Mouse (Mus musculus): ENCODE data around the gene Cysrt1.
A peak's percentile ranks its signal among the peaks of the same experiment; 100 is the strongest.

The Cysrt1 gene

GRCm38 (mm10) chr2:25242101-25242506, at the start of gene Cysrt1, which contains the start of gene Rnf208:
Gene Cysrt1, minus strand, starts transcription at chr2:25242452.
Gene Rnf208, plus strand, starts transcription at chr2:25242255.
- no peak for DNase-seq

- no peak for DNase-seq
These were observed 49.2 kb upstream of the Cysrt1 start for GRCm38 (mm10) chr2:25291184-25292053.

- DNase-seq: no peak
These were observed 48.5 kb upstream of the Cysrt1 start for GRCm38 (mm10) chr2:25290816-25291130.

- no peak for DNase-seq
These were observed 48.0 kb upstream of the Cysrt1 start for GRCm38 (mm10) chr2:25290101-25290815.

- DNase-seq: peak; percentile 69 to 73
These were observed 47.4 kb upstream of the Cysrt1 start, which contains the start of gene Lrrc26 for GRCm38 (mm10) chr2:25289651-25290050. Gene Lrrc26, plus strand, starts transcription at chr2:25289915.

GRCm38 (mm10) chr2:25288734-25289345, 46.6 kb upstream of the Cysrt1 start:
- no peak for DNase-seq

- no peak for DNase-seq
These were observed 45.8 kb upstream of the Cysrt1 start, which contains the start of gene Tmem210 for GRCm38 (mm10) chr2:25287927-25288649. Gene Tmem210, plus strand, starts transcription at chr2:25288145.

- peak; percentile 44 to 55 for DNase-seq
These were observed 44.8 kb upstream of the Cysrt1 start for GRCm38 (mm10) chr2:25286837-25287636.

GRCm38 (mm10) chr2:25286314-25286713, 44.1 kb upstream of the Cysrt1 start:
- no peak for DNase-seq

- DNase-seq: no peak
These were observed 43.3 kb upstream of the Cysrt1 start for GRCm38 (mm10) chr2:25285551-25285950.

GRCm38 (mm10) chr2:25278928-25279882, 37.0 kb upstream of the Cysrt1 start:
- DNase-seq: peak; percentile 78 to 90

GRCm38 (mm10) chr2:25273010-25273409, 30.8 kb upstream of the Cysrt1 start:
- no peak for DNase-seq

- DNase-seq: no peak
These were observed 30.3 kb upstream of the Cysrt1 start for GRCm38 (mm10) chr2:25272515-25272914.

GRCm38 (mm10) chr2:25271827-25272511, 29.7 kb upstream of the Cysrt1 start, which contains the start of the genes Ssna1 and Anapc2:
Gene Ssna1, minus strand, starts transcription at chr2:25272438.
Gene Anapc2, plus strand, starts transcription at chr2:25272478.
- peak; percentile 97 to 98 for DNase-seq

GRCm38 (mm10) chr2:25267746-25268309, 25.6 kb upstream of the Cysrt1 start:
- DNase-seq: no peak

- DNase-seq: no peak
These were observed 25.0 kb upstream of the Cysrt1 start for GRCm38 (mm10) chr2:25267241-25267640.

GRCm38 (mm10) chr2:25266720-25267119, 24.5 kb upstream of the Cysrt1 start:
- peak; percentile 72 to 75 for DNase-seq

GRCm38 (mm10) chr2:25265897-25266656, 23.8 kb upstream of the Cysrt1 start:
- DNase-seq: peak in 1 of 2 experiments; percentile 51

- peak; percentile 90 to 92 for DNase-seq
These were observed 22.6 kb upstream of the Cysrt1 start for GRCm38 (mm10) chr2:25264851-25265250.
